Mouse (Mus musculus) G1E (cell line): ENCODE data around the gene Kcnj16. TPM values are rescaled to one million over a fixed set of nuclear protein-coding genes. Genes with fewer than 3 reads are reported as not detected.

Source experiments
- ATAC-seq: 2 replicates; pipeline ENCODE4 v1.8.0; 2016; ENCODE audit warnings: mild to moderate bottlenecking; ENCODE audit not compliant: insufficient number of reproducible peaks, poor library complexity, low FRiP score, severe bottlenecking; ENCODE audit errors: extremely low read depth
- DNase-seq: peaks from one replicate; pipeline ENCODE4 v3.0.0; 2012; ENCODE audit warnings: low spot score
- H3K27me3 ChIP-seq: 2 replicates; pipeline ENCODE4 v1.6.1; 2012; ENCODE audit warnings: mild to moderate bottlenecking, low read length, inconsistent platforms; ENCODE audit not compliant: insufficient read depth
- H3K36me3 ChIP-seq: replicated peaks from 2 replicates; pipeline ENCODE3; 2012; ENCODE audit warnings: mild to moderate bottlenecking, inconsistent platforms
- H3K4me1 ChIP-seq: 2 replicates; pipeline ENCODE4 v1.6.1; 2012; ENCODE audit warnings: low read depth, low read length, inconsistent platforms, mixed read lengths; ENCODE audit not compliant: insufficient read depth
- H3K4me3 ChIP-seq: 2 replicates; pipeline ENCODE4 v1.5.1; 2012; ENCODE audit warnings: low read depth, mild to moderate bottlenecking, inconsistent platforms, low read length, moderate library complexity, mixed read lengths
- H3K9me3 ChIP-seq: replicated peaks from 2 replicates; pipeline ENCODE4 v1.6.1; 2012; ENCODE audit warnings: inconsistent platforms
- CTCF ChIP-seq: IDR thresholded peaks from 2 replicates; pipeline ENCODE4 v1.5.1; 2012; ENCODE audit warnings: low read depth, low read length, inconsistent platforms, mixed read lengths
- GATA1 ChIP-seq: IDR thresholded peaks from 2 replicates; pipeline ENCODE4 v1.6.1; 2012; ENCODE audit warnings: borderline replicate concordance, low read length, inconsistent platforms, mixed read lengths
- GATA2 ChIP-seq: IDR thresholded peaks from 2 replicates; pipeline ENCODE4 v1.6.1; 2012; ENCODE audit warnings: low read depth, low read length, inconsistent platforms, borderline replicate concordance
- POLR2AphosphoS5 ChIP-seq: IDR thresholded peaks from 2 replicates; pipeline ENCODE4 v1.6.1; 2012; ENCODE audit warnings: low read depth, low read length, inconsistent platforms; ENCODE audit not compliant: insufficient replicate concordance
- TAL1 ChIP-seq: conservative IDR thresholded peaks from 2 replicates; pipeline ENCODE4 v1.6.1; 2012; ENCODE audit warnings: low read depth, low read length, inconsistent platforms, mixed read lengths
- polyA plus RNA-seq: library from polyadenylated mRNA; stranded (reverse); fragments of >175 nt; gene quantifications from 2 replicates; pipeline ENCODE4 v1.2.3, GENCODE M21; 2012
- total RNA-seq, 2 experiments: library from RNA; stranded (forward) in 1 of 2; stranded (reverse) in 1 of 2; fragments of 200-1000 nt in 1 of 2; fragments of >200 nt in 1 of 2; fragmentation: Nextera tagmentation in 1 of 2; gene quantifications; 2 replicates each; pipeline ENCODE4 v1.2.3; 2014 to 2017

Gene Kcnj16
- total RNA-seq (2014; fragmentation: Nextera tagmentation) = not detected in 2 replicates
- 0.06 TPM in 1 of 2 replicates, not detected in the other for total RNA-seq (2017)
- not detected in 2 replicates for polyA plus RNA-seq

- TF ChIP-seq CTCF (no peak), TAL1 (no peak), GATA2 (no peak), GATA1 (no peak), POLR2AphosphoS5 (no peak)
- ATAC-seq (no peak), DNase-seq (no peak)
- Histone ChIP-seq H3K27me3 (no peaks in the 10 kb centered on the region), H3K4me3 (no peak within 1 kb of the TSS), H3K36me3 (no peaks in the 10 kb centered on the region), H3K9me3 (peaks cover 15% of the 10 kb centered on the region), H3K4me1 (no peaks in the 10 kb centered on the region)
These were observed at the start of gene Kcnj16 for GRCm38 (mm10) chr11:110967762-110968135. Gene Kcnj16 (plus strand): TSS chr11:110968033.

GRCm38 (mm10) chr11:110918808-110919465 is 48.9 kb upstream of the Kcnj16 start:
- DNase-seq (no peak), ATAC-seq (no peak)
- Histone ChIP-seq H3K36me3 (no peaks in the 10 kb centered on the region), H3K27me3 (no peaks in the 10 kb centered on the region), H3K4me1 (no peaks in the 10 kb centered on the region), H3K9me3 (peaks cover 15% of the 10 kb centered on the region), H3K4me3 (no peak overlapping the region)
- TF ChIP-seq GATA2 = no peak
- no peak for TF ChIP-seq TAL1
- TF ChIP-seq GATA1 = no peak
- TF ChIP-seq POLR2AphosphoS5 = no peak
- TF ChIP-seq CTCF = no peak

DNA sequence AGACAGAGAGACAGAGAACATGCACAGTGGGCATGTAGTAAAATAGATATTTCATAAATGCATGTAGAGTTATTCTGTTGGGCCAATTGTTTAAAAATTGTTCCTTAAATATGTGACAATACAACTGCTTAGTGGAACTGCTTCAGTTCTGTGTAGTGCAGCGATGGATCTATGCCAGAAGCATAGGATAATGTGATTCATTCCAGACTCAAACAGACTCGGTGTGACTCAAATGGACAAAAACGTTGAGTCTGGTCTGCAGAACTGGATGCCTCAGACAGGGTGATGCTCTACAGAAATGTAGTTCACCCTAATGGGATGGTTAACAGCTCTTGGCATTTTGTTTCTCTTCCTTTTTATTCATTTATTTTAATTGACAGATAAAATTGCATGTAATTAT is 32.1 kb upstream of the Kcnj16 start:
- TF ChIP-seq GATA1 = no peak
- TF ChIP-seq POLR2AphosphoS5 = no peak
- no peak for TF ChIP-seq TAL1
- no peak for TF ChIP-seq CTCF
- no peak for TF ChIP-seq GATA2
- DNase-seq (no peak), ATAC-seq (no peak)
- Histone ChIP-seq H3K9me3 (peaks cover 5% of the 10 kb centered on the region; the same call in 1 of the 2 replicates), H3K36me3 (no peaks in the 10 kb centered on the region), H3K4me3 (no peak overlapping the region), H3K27me3 (no peaks in the 10 kb centered on the region), H3K4me1 (no peaks in the 10 kb centered on the region)

DNA sequence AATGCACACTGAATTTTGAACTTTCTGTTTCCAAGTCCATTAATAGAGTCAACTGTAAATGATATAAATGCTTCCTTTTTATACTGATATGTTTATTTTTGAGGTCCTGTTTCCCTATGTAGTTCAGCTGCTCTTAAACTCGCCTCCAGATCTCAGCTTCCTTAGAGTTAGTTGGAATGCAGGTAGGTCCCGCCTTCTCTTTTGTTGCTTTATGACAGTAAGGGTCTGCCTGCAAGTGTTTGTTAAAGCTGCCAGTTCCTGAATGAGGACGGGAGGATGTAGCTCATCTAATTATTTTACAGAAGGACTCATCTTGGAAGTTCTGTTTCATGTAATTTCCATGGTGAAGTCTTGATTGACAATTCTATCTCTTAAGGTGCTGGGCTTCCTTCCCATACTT is 25.6 kb upstream of the Kcnj16 start:
- Histone ChIP-seq H3K4me3 (no peak overlapping the region), H3K27me3 (no peaks in the 10 kb centered on the region), H3K36me3 (no peaks in the 10 kb centered on the region), H3K9me3 (peaks cover 9% of the 10 kb centered on the region), H3K4me1 (no peaks in the 10 kb centered on the region)
- ATAC-seq (no peak), DNase-seq (no peak)
- TF ChIP-seq POLR2AphosphoS5 = no peak
- TF ChIP-seq GATA2 = no peak
- no peak for TF ChIP-seq GATA1
- TF ChIP-seq CTCF = no peak

GRCm38 (mm10) chr11:110942695-110943135 is 25.1 kb upstream of the Kcnj16 start:
- Histone ChIP-seq H3K36me3 (no peaks in the 10 kb centered on the region), H3K4me1 (no peaks in the 10 kb centered on the region), H3K9me3 (peaks cover 9% of the 10 kb centered on the region), H3K27me3 (no peaks in the 10 kb centered on the region), H3K4me3 (no peak overlapping the region)
- ATAC-seq (no peak), DNase-seq (no peak)
- TF ChIP-seq GATA2 = no peak
- TF ChIP-seq POLR2AphosphoS5 = no peak
- TF ChIP-seq CTCF = no peak
- no peak for TF ChIP-seq TAL1
- no peak for TF ChIP-seq GATA1

DNA sequence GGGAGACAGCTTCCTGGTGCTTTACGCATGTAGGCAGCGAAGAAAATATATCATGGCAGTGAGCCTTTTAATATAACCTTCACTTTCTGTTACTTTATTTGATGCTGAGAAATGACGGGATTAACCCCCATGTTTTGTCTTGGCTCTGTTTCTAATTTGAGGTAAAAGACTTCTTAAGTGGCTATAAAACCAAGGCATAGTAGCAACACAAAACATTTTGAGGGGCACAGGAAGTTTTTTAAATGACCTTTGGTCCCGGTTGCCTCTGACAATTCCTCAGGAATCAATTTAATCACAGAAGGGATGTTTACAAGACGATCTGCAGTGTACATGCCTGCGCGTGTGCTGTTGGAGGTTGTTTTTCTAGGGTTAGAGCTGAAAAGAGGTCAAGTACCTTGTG is 11.2 kb upstream of the Kcnj16 start:
- no peak overlapping the region for H3K4me3 ChIP-seq
- no peaks in the 10 kb centered on the region for H3K4me1 ChIP-seq
- ATAC-seq = no peak
- no peaks in the 10 kb centered on the region for H3K36me3 ChIP-seq
- peaks cover 14% of the 10 kb centered on the region for H3K9me3 ChIP-seq
- DNase-seq = no peak
- TF ChIP-seq TAL1 (no peak), CTCF (no peak), GATA1 (no peak), GATA2 (no peak), POLR2AphosphoS5 (no peak)
- H3K27me3 ChIP-seq = no peaks in the 10 kb centered on the region
